Mouse (Mus musculus) intestine, embryonic 16.5 days (tissue): ENCODE data around the gene Ist1. TPM values are rescaled to one million over a fixed set of nuclear protein-coding genes. Genes with fewer than 3 reads are reported as not detected.

Experiments used
- ATAC-seq: fragments of 200-750 bp; cut with Nextera tagmentation; 2 replicates; pipeline ENCODE4 v1.8.0; 2017; ENCODE audit warnings: moderate TSS enrichment, moderate library complexity
- H3K27ac ChIP-seq: fragments of 300-500 bp; sonication (generic); 2 replicates; pipeline ENCODE4 v1.5.1; 2014; ENCODE audit warnings: mild to moderate bottlenecking, low read length
- H3K27me3 ChIP-seq: fragments of 300-500 bp; sonication (generic); replicated peaks from 2 replicates; pipeline ENCODE4 v1.6.1; 2014; ENCODE audit warnings: low read length, control low read depth, mixed read lengths; ENCODE audit not compliant: control insufficient read depth, insufficient read depth
- H3K36me3 ChIP-seq: fragments of 300-500 bp; sonication (generic); 2 replicates; pipeline ENCODE4 v1.6.1; 2014; ENCODE audit warnings: low read length, control low read depth; ENCODE audit not compliant: control insufficient read depth, insufficient read depth
- H3K4me1 ChIP-seq: fragments of 300-500 bp; sonication (generic); 2 replicates; pipeline ENCODE4 v1.6.1; 2014; ENCODE audit warnings: low read length, control low read depth, mixed read lengths; ENCODE audit not compliant: control insufficient read depth, insufficient read depth
- H3K4me2 ChIP-seq: fragments of 300-500 bp; sonication (generic); 2 replicates; pipeline ENCODE4 v1.6.1; 2014; ENCODE audit warnings: low read depth, low read length, control low read depth
- H3K4me3 ChIP-seq: fragments of 300-500 bp; sonication (generic); 2 replicates; pipeline ENCODE4 v1.5.1; 2014; ENCODE audit warnings: mild to moderate bottlenecking, low read length
- H3K9ac ChIP-seq: fragments of 300-500 bp; sonication (generic); 2 replicates; pipeline ENCODE4 v1.6.1; 2014; ENCODE audit warnings: low read depth, low read length
- H3K9me3 ChIP-seq: fragments of 300-500 bp; sonication (generic); 2 replicates; pipeline ENCODE4 v1.6.1; 2016; ENCODE audit warnings: low read length, control low read depth; ENCODE audit not compliant: control insufficient read depth
- WGBS: fragments of 180-500 bp; shearing (Covaris S2); extraction: QIAGEN DNeasy Blood & Tissue Kit; methylation state at CpG from one replicate; pipeline ENCODE4 v1.1.7; 2014; 5-methylcytosine and 5-hydroxymethylcytosine counted together
- polyA plus RNA-seq: library from polyadenylated mRNA; unstranded; fragments of >200 nt; fragmentation: Nextera tagmentation; extraction: Ambion mirVana; gene quantifications from 2 replicates; pipeline ENCODE4 v1.2.1, GENCODE M21; 2015

Ist1 gene
- polyA plus RNA-seq, 1 experiment from 2014 or later = 128 TPM

DNA sequence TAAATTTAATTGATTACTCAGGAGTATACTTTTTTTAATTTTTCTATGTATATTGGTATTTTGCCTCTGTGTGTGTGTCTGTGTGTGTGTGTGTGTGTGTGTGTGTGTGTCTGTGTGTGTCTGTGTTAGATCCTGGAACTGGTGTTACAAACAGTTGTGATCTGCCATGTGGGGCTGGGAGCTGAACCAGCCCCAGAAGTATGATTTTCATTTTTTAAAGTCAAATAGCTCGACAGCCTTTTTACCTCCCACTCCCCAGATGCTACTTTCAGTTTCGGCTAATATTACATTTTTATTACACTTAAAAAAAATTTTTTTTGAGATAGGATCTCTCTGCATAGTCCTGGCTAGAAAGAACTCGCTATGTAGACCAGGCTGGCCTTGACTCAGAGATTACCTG, 30.7 kb downstream of the Ist1 start:
- no peak overlapping the region for H3K27ac ChIP-seq
- H3K9ac ChIP-seq = no peak overlapping the region
- no peaks in the 10 kb centered on the region for H3K36me3 ChIP-seq
- WGBS = 77% methylated on average over 3 of the region's 3 CpGs
- H3K27me3 ChIP-seq = no peaks in the 10 kb centered on the region
- no peak for ATAC-seq
- H3K4me2 ChIP-seq = no peak overlapping the region
- no peaks in the 10 kb centered on the region for H3K4me1 ChIP-seq
- H3K4me3 ChIP-seq = no peak overlapping the region
- H3K9me3 ChIP-seq = no peaks in the 10 kb centered on the region

GRCm38 (mm10) chr8:109656860-109657259, 36.2 kb downstream of the Ist1 start:
- Histone ChIP-seq H3K9ac (no peak overlapping the region), H3K4me2 (no peak overlapping the region), H3K4me3 (no peak overlapping the region), H3K27me3 (no peaks in the 10 kb centered on the region), H3K9me3 (no peaks in the 10 kb centered on the region), H3K4me1 (no peaks in the 10 kb centered on the region), H3K36me3 (no peaks in the 10 kb centered on the region), H3K27ac (no peak overlapping the region)
- ATAC-seq = no peak
- WGBS = 88% methylated on average over 3 of the region's 3 CpGs

DNA sequence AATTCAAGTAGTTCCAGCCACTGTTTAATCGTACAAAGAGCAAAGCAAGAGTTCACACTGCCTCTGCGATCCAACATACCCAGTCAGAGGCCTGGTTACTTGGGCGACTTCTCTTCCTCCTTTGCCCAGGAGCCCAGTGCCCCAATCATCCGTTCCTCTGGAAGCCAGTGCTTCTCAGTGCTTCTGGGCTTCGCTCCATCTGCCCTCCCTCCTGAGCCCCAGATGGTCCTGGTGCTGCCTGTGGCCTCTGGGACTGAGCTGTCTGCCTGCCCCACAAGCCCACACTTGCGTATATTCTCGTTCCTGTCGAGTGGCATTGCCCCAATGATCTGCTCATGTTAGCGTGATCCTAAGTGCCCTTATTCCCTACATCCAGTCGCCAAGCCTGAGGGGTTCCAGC, 42.3 kb downstream of the Ist1 start:
- H3K36me3 ChIP-seq = no peaks in the 10 kb centered on the region
- no peak overlapping the region for H3K27ac ChIP-seq
- 80% methylated on average over 10 of the region's 10 CpGs for WGBS
- H3K4me1 ChIP-seq = no peaks in the 10 kb centered on the region
- ATAC-seq = no peak
- no peak overlapping the region for H3K4me3 ChIP-seq
- no peaks in the 10 kb centered on the region for H3K27me3 ChIP-seq
- H3K9me3 ChIP-seq = no peaks in the 10 kb centered on the region
- H3K9ac ChIP-seq = no peak overlapping the region
- no peak overlapping the region for H3K4me2 ChIP-seq

- H3K4me3 ChIP-seq = no peak overlapping the region
- no peaks in the 10 kb centered on the region for H3K36me3 ChIP-seq
- ATAC-seq = no peak
- 45% methylated on average over 7 of the region's 7 CpGs for WGBS
- no peaks in the 10 kb centered on the region for H3K27me3 ChIP-seq
- no peaks in the 10 kb centered on the region for H3K4me1 ChIP-seq
- no peak overlapping the region for H3K9ac ChIP-seq
- no peak overlapping the region for H3K27ac ChIP-seq
- no peak overlapping the region for H3K4me2 ChIP-seq
- H3K9me3 ChIP-seq = no peaks in the 10 kb centered on the region
These were observed 44.6 kb downstream of the Ist1 start for GRCm38 (mm10) chr8:109648469-109648868.

- H3K27me3 ChIP-seq = no peaks in the 10 kb centered on the region
These were observed 45.7 kb downstream of the Ist1 start for GRCm38 (mm10) chr8:109647331-109647730.

DNA sequence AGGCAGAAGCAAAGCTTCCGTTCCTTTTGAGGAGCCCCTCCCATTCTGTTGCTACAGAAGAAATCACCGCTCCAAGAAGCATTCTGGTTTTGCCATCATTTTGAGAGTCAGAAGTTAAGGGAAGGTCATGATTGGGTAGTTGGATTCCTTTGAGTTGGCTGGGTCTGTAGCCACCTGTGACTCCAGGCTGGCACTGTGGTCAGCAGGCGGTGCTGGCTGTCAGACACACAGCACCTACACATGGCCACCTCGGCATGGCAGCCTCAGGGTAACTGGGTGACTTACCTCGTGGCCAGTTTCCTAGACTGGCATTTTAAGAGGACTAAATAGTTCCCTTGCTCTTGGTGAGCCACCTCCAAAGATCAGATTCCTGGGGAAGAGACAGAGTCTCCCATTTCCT, 51.8 kb downstream of the Ist1 start:
- H3K9ac ChIP-seq = no peak overlapping the region
- 70% methylated on average over 5 of the region's 5 CpGs for WGBS
- H3K36me3 ChIP-seq = no peaks in the 10 kb centered on the region

More at GRCm38 (mm10) chr8:109647331-109647730, 45.7 kb downstream of the Ist1 start:
- no peak overlapping the region for H3K9ac ChIP-seq
- no peak for ATAC-seq
- 69% methylated on average over 11 of the region's 11 CpGs for WGBS
- H3K4me2 ChIP-seq = no peak overlapping the region
- H3K9me3 ChIP-seq = no peaks in the 10 kb centered on the region
- no peaks in the 10 kb centered on the region for H3K4me1 ChIP-seq
- H3K4me3 ChIP-seq = no peak overlapping the region
- no peak overlapping the region for H3K27ac ChIP-seq
- no peaks in the 10 kb centered on the region for H3K36me3 ChIP-seq

GRCm38 (mm10) chr8:109640410-109640809, 52.6 kb downstream of the Ist1 start:
- no peaks in the 10 kb centered on the region for H3K9me3 ChIP-seq
- no peak overlapping the region for H3K4me3 ChIP-seq
- no peak for ATAC-seq
- no peak overlapping the region for H3K27ac ChIP-seq
- H3K4me2 ChIP-seq = no peak overlapping the region
- no peak overlapping the region for H3K9ac ChIP-seq
- H3K4me1 ChIP-seq = no peaks in the 10 kb centered on the region
- H3K36me3 ChIP-seq = no peaks in the 10 kb centered on the region
- no peaks in the 10 kb centered on the region for H3K27me3 ChIP-seq
- WGBS = 51% methylated on average over 7 of the region's 7 CpGs

More for the DNA sequence above, 51.8 kb downstream of the Ist1 start:
- H3K9me3 ChIP-seq = no peaks in the 10 kb centered on the region
- H3K4me1 ChIP-seq = no peaks in the 10 kb centered on the region
- no peak overlapping the region for H3K4me3 ChIP-seq
- no peak overlapping the region for H3K4me2 ChIP-seq
- ATAC-seq = no peak
- no peak overlapping the region for H3K27ac ChIP-seq
- H3K27me3 ChIP-seq = no peaks in the 10 kb centered on the region

GRCm38 (mm10) chr8:109638851-109639250, 54.2 kb downstream of the Ist1 start:
- H3K4me1 ChIP-seq = no peaks in the 10 kb centered on the region
- no peak overlapping the region for H3K4me2 ChIP-seq
- H3K27me3 ChIP-seq = no peaks in the 10 kb centered on the region
- H3K9ac ChIP-seq = no peak overlapping the region
- no peaks in the 10 kb centered on the region for H3K36me3 ChIP-seq
- H3K27ac ChIP-seq = no peak overlapping the region
- no peak overlapping the region for H3K4me3 ChIP-seq
- no peaks in the 10 kb centered on the region for H3K9me3 ChIP-seq
- 87% methylated on average over 5 of the region's 5 CpGs for WGBS
- ATAC-seq = no peak

DNA sequence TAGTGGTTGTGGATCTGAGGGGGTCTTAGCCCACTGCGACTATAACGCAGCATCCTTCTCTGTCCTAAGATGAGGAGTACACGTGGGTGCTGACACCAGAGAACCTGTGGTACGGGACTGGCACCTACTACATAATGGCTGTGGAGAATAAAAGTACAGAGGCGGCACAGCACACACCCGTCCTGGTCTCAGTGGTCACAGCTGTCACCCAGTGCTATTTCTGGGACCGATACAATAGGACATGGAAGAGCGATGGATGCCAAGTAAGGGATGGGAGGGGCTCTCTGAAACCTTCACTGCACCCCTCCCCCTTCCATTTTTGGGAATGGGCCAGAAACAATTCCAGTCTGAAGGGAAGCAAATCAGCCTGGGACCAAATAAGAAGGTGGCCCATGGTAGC, 57.9 kb downstream of the Ist1 start:
- Histone ChIP-seq H3K4me2 (no peak overlapping the region), H3K27me3 (no peaks in the 10 kb centered on the region), H3K9ac (no peak overlapping the region), H3K4me1 (no peaks in the 10 kb centered on the region), H3K9me3 (no peaks in the 10 kb centered on the region), H3K4me3 (no peak overlapping the region), H3K27ac (no peak overlapping the region), H3K36me3 (no peaks in the 10 kb centered on the region)
- ATAC-seq = no peak
- 91% methylated on average over 8 of the region's 8 CpGs for WGBS

- Histone ChIP-seq H3K27ac (no peak overlapping the region), H3K36me3 (no peaks in the 10 kb centered on the region), H3K9me3 (no peaks in the 10 kb centered on the region), H3K4me1 (no peaks in the 10 kb centered on the region), H3K9ac (no peak overlapping the region), H3K4me2 (no peak overlapping the region), H3K4me3 (no peak overlapping the region), H3K27me3 (no peaks in the 10 kb centered on the region)
- ATAC-seq = no peak
- 78% methylated on average over 5 of the region's 5 CpGs for WGBS
These were observed 60.6 kb downstream of the Ist1 start for GRCm38 (mm10) chr8:109632498-109632897.
